Mouse (Mus musculus) MEL-GATA-1-ER (cell line): Measurements from ENCODE around the gene Cwc22.

Experiments used
- DNase-seq: peaks from one replicate; pipeline ENCODE4 v3.0.0-alpha.2; 2012; ENCODE audit warnings: low read depth; ENCODE audit errors: extremely low read depth

Gene Cwc22

GRCm38 (mm10) chr2:77970556-77970955 lies 24.4 kb upstream of the Cwc22 start:
- no peak for DNase-seq

- DNase-seq, result no peak
These were observed 23.8 kb upstream of the Cwc22 start for GRCm38 (mm10) chr2:77969956-77970355.

- DNase-seq, result no peak
These were observed 16.4 kb upstream of the Cwc22 start for GRCm38 (mm10) chr2:77962450-77963193.

- no peak for DNase-seq
These were observed 15.1 kb upstream of the Cwc22 start for GRCm38 (mm10) chr2:77961256-77961655.

- DNase-seq, result no peak
These were observed 14.5 kb upstream of the Cwc22 start for GRCm38 (mm10) chr2:77960711-77961110.

GRCm38 (mm10) chr2:77959341-77959740 lies 13.2 kb upstream of the Cwc22 start:
- no peak for DNase-seq

- DNase-seq, result no peak
These were observed 5.3 kb upstream of the Cwc22 start for GRCm38 (mm10) chr2:77951415-77951913.

- no peak for DNase-seq
These were observed 3.9 kb upstream of the Cwc22 start for GRCm38 (mm10) chr2:77950111-77950510.

- no peak for DNase-seq
These were observed 3.3 kb upstream of the Cwc22 start for GRCm38 (mm10) chr2:77949521-77949920.

- DNase-seq, result no peak
These were observed 2.7 kb upstream of the Cwc22 start for GRCm38 (mm10) chr2:77948921-77949320.

- DNase-seq, result no peak
These were observed 2.0 kb upstream of the Cwc22 start for GRCm38 (mm10) chr2:77948126-77948525.

- no peak for DNase-seq
These were observed 1.1 kb upstream of the Cwc22 start for GRCm38 (mm10) chr2:77947161-77947870.

GRCm38 (mm10) chr2:77944860-77945595 lies 1.1 kb downstream of the Cwc22 start:
- no peak for DNase-seq

- no peak for DNase-seq
These were observed 1.9 kb downstream of the Cwc22 start for GRCm38 (mm10) chr2:77944281-77944680.

GRCm38 (mm10) chr2:77941944-77942343 lies 4.2 kb downstream of the Cwc22 start:
- no peak for DNase-seq

GRCm38 (mm10) chr2:77938317-77938716 lies 7.9 kb downstream of the Cwc22 start:
- no peak for DNase-seq

- no peak for DNase-seq
These were observed 8.4 kb downstream of the Cwc22 start for GRCm38 (mm10) chr2:77937818-77938217.

GRCm38 (mm10) chr2:77934138-77934537 lies 12.0 kb downstream of the Cwc22 start:
- DNase-seq, result no peak

GRCm38 (mm10) chr2:77933630-77934029 lies 12.5 kb downstream of the Cwc22 start:
- no peak for DNase-seq

GRCm38 (mm10) chr2:77931958-77932357 lies 14.2 kb downstream of the Cwc22 start:
- no peak for DNase-seq

GRCm38 (mm10) chr2:77928352-77928751 lies 17.8 kb downstream of the Cwc22 start:
- DNase-seq, result no peak

GRCm38 (mm10) chr2:77926468-77926867 lies 19.7 kb downstream of the Cwc22 start:
- no peak for DNase-seq
